ENCODE assay signal across 10 mouse cellular contexts in the genomic region with DNA sequence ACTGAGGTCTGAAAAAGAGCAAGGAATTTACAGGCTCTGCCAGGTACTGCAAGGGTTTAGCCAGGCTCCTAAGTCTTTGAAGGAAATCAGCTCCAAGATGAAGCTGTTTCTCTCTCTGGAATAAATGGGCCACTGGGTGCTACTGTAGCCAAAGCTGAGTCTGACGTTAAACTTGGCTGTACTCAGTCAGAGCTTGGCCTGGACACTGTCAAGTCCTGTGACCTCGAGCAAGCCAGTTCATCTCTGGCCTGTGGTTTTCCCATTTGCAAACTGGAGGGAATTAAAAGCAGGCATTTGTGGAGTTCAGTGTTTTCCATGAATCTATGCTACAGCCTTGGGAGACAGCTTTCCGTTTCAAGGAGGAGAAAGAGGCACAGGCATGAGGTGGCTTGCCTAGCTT.
A peak's percentile ranks its signal among the peaks of the same experiment; 100 is the strongest.
DNase-seq lines count a peak whose midpoint lies in the region; ATAC-seq and TF ChIP-seq lines count a peak whose summit lies in the region.
"Had no signal": no experiment of that assay in that cellular context is flagged by ENCODE, and none has a peak within 500 bp of the region (broad histone marks: within the 10 kb centered on the region; RNA-seq: fewer than 3 reads in every experiment).

No protein-coding gene starts in this region.

- H3K27me3 ChIP-seq in midbrain, embryonic 13.5 days = no peaks in the 10 kb centered on the region

- WGBS in midbrain, embryonic 13.5 days = 46% methylated on average over 3 of the region's 3 CpGs

- intact Hi-C loops in gastrocnemius, postnatal 36 days (cut with DNase I) = no loop called here

- 0 out of 2 replicates have a peak, but pooled peaks cover 3% of the 10 kb centered on the region for H3K36me3 ChIP-seq in midbrain, embryonic 13.5 days

- H3K9ac ChIP-seq in midbrain, embryonic 13.5 days (replicated peaks) = peak overlapping the region; percentile 51

- peak; percentile 52 for DNase-seq in gastrocnemius, adult 18-20 months (ENCODE audit: low spot score)
- no peak for DNase-seq in gastrocnemius, postnatal 10 days
- DNase-seq in gastrocnemius, postnatal 36 days = peak; percentile 16 to 28
- no peak for DNase-seq in thymus, postnatal 10 days (ENCODE audit: low spot score in 2 of 2)
- no peak for DNase-seq in cerebellum, postnatal 36 days
- DNase-seq: lung, postnatal 10 days had no signal

- H3K4me3 ChIP-seq in cortical plate, adult 2 months (ENCODE audit: insufficient read depth, low read length) = no peak overlapping the region
- no peak overlapping the region for H3K4me3 ChIP-seq in midbrain, embryonic 13.5 days (replicated peaks)

- no peak for TF ChIP-seq POLR2A in cortical plate, adult 2 months (IDR thresholded peaks at IDR 0.05; ENCODE audit: extremely low read depth, insufficient read depth, low read length)

- no peaks in the 10 kb centered on the region for H3K9me3 ChIP-seq in midbrain, embryonic 13.5 days

- 0 out of 2 replicates have a peak, but pooled peaks have one; percentile 7 for ATAC-seq in midbrain, embryonic 13.5 days
- no peak for ATAC-seq in cerebellum, adult (ENCODE audit: insufficient number of reproducible peaks, low FRiP score, low TSS enrichment)
- ATAC-seq: intestine, postnatal 0 days had no signal

- H3K27ac ChIP-seq in cortical plate, adult 2 months (ENCODE audit: insufficient read depth, low read length) = 0 out of 2 replicates have a peak overlapping the region, but pooled peaks have one; percentile 43
- peak overlapping the region; percentile 89 for H3K27ac ChIP-seq in midbrain, embryonic 13.5 days

- H3K4me1 ChIP-seq in cortical plate, adult 2 months (ENCODE audit: control insufficient read depth, insufficient read depth, low read length) = peaks cover 10% of the 10 kb centered on the region
- peaks cover 83% of the 10 kb centered on the region for H3K4me1 ChIP-seq in midbrain, embryonic 13.5 days (replicated peaks)

- TF ChIP-seq CTCF in cortical plate, adult 2 months (IDR thresholded peaks at IDR 0.05; ENCODE audit: extremely low read depth, insufficient read depth, low read length) = no peak

- peak overlapping the region; percentile 29 for H3K4me2 ChIP-seq in midbrain, embryonic 13.5 days (replicated peaks)

Comparison
In these comparisons a context has a peak if more than half of its experiments do, and no peak if none do; other contexts are left out.
1. DNase-seq: peak in gastrocnemius, adult 18-20 months (single experiment) and gastrocnemius, postnatal 36 days (2 of 2); none in gastrocnemius, postnatal 10 days (single experiment), thymus, postnatal 10 days (0 of 2) and cerebellum, postnatal 36 days (0 of 2).